In the genomic region with DNA sequence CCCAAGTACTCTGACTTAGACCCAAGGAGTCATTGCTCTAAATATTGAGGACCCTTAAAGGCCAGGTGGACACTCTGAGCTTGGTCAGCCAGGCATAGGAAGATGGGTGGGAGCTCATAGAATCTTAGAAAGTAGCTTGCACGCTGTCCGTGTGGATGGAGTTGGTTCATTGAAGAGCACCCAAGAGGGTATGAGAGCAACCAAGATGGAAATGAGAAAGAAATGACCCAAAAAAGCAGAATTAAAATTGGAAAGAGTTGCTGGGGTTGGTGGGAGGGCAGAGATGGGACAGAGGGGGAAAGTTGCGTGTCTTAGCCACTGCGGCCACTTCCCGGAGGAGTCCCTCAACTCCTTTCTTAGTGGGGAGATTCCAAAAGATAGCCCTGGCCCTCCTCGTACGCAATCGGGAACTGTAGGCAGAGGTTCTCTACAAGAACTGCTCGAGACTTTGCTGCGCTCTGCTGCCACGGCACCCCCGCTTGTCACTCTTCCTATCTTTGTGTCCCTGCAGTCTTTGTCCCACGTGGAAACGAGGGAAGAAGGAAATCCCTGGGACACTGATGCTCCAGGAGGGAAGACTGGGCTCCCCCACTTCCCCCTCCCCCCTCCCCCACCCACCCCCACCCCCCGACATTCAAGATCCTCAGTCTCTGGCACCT, we compare ENCODE assay signal across 12 mouse cellular contexts. TPM values are rescaled to one million over a fixed set of nuclear protein-coding genes. Genes with fewer than 3 reads are reported as not detected.
DNase-seq lines count a peak whose midpoint lies in the region; ATAC-seq lines count a peak whose summit lies in the region.
"Had no signal": no experiment of that assay in that cellular context is flagged by ENCODE, and none has a peak within 500 bp of the region (broad histone marks: within the 10 kb centered on the region; RNA-seq: fewer than 3 reads in every experiment).

No protein-coding gene starts in this region.

- H3K27ac ChIP-seq in kidney, embryonic 16.5 days (ENCODE audit: low read length), result no peak overlapping the region
- H3K27ac ChIP-seq in embryonic facial prominence, embryonic 15.5 days (replicated peaks), result no peak overlapping the region
- no peak overlapping the region for H3K27ac ChIP-seq in limb, embryonic 11.5 days (replicated peaks; ENCODE audit: low read depth, low read length)
- no peak overlapping the region for H3K27ac ChIP-seq in neural tube, embryonic 14.5 days (ENCODE audit: low read depth, low read length)
- H3K27ac ChIP-seq: heart, adult 2 months had no signal

- H3K4me3 ChIP-seq in kidney, embryonic 16.5 days (ENCODE audit: low read length), result peak overlapping the region; percentile 52
- peak overlapping the region; percentile 50 for H3K4me3 ChIP-seq in embryonic facial prominence, embryonic 15.5 days (replicated peaks)
- peak overlapping the region; percentile 36 for H3K4me3 ChIP-seq in limb, embryonic 11.5 days (ENCODE audit: low read depth, low read length)
- peak overlapping the region; percentile 41 for H3K4me3 ChIP-seq in neural tube, embryonic 14.5 days (ENCODE audit: low read depth, low read length)

- H3K27me3 ChIP-seq in kidney, embryonic 16.5 days (ENCODE audit: insufficient read depth, low read length), result peaks cover 81% of the 10 kb centered on the region
- peaks cover 68% of the 10 kb centered on the region for H3K27me3 ChIP-seq in embryonic facial prominence, embryonic 15.5 days
- H3K27me3 ChIP-seq in limb, embryonic 11.5 days (ENCODE audit: control insufficient read depth, insufficient read depth, low read length), result peaks cover 61% of the 10 kb centered on the region
- peaks cover 54% of the 10 kb centered on the region for H3K27me3 ChIP-seq in neural tube, embryonic 14.5 days (ENCODE audit: control insufficient read depth, insufficient read depth, low read length)

- no peaks in the 10 kb centered on the region for H3K36me3 ChIP-seq in kidney, embryonic 16.5 days (ENCODE audit: insufficient read depth, low read length)
- no peaks in the 10 kb centered on the region for H3K36me3 ChIP-seq in embryonic facial prominence, embryonic 15.5 days
- H3K36me3 ChIP-seq in limb, embryonic 11.5 days (ENCODE audit: control insufficient read depth, insufficient read depth, low read length), result no peaks in the 10 kb centered on the region
- H3K36me3 ChIP-seq in neural tube, embryonic 14.5 days (ENCODE audit: control insufficient read depth, insufficient read depth, low read length), result no peaks in the 10 kb centered on the region

- intact Hi-C loops in left cerebral cortex, postnatal 25 days (cut with DNase I), result loop anchor here (10.0 kb wide), 2 partner anchors 347 to 363 kb away; a partner anchor contains a TSS

- no peaks in the 10 kb centered on the region for H3K9me3 ChIP-seq in kidney, embryonic 16.5 days (ENCODE audit: low read length)
- H3K9me3 ChIP-seq in embryonic facial prominence, embryonic 15.5 days (replicated peaks), result no peaks in the 10 kb centered on the region
- H3K9me3 ChIP-seq in limb, embryonic 11.5 days (ENCODE audit: control insufficient read depth, low read length), result no peaks in the 10 kb centered on the region
- H3K9me3 ChIP-seq in neural tube, embryonic 14.5 days (ENCODE audit: control insufficient read depth, low read length), result no peaks in the 10 kb centered on the region

- ATAC-seq in kidney, embryonic 16.5 days (ENCODE audit: low FRiP score, low TSS enrichment), result peak; percentile 25; the same call in 1 of the 2 replicates
- peak; percentile 57; the same call in 1 of the 2 replicates for ATAC-seq in embryonic facial prominence, embryonic 15.5 days (ENCODE audit: insufficient number of reproducible peaks, low FRiP score, low TSS enrichment, low read depth)
- ATAC-seq in limb, embryonic 11.5 days (ENCODE audit: insufficient number of reproducible peaks, low FRiP score, low TSS enrichment, low read depth), result peak; percentile 58; the same call in 1 of the 2 replicates
- peak; percentile 10 for ATAC-seq in neural tube, embryonic 14.5 days (ENCODE audit: low read depth)

- WGBS in kidney, embryonic 16.5 days, result under 1% methylated on average over 14 of the region's 15 CpGs
- 1% methylated on average over 14 of the region's 15 CpGs for WGBS in embryonic facial prominence, embryonic 15.5 days
- under 1% methylated on average over 14 of the region's 15 CpGs for WGBS in limb, embryonic 11.5 days
- under 1% methylated on average over 14 of the region's 15 CpGs for WGBS in neural tube, embryonic 14.5 days

- H3K4me1 ChIP-seq in kidney, embryonic 16.5 days (ENCODE audit: insufficient read depth, low read length), result peaks cover 13% of the 10 kb centered on the region
- peaks cover 13% of the 10 kb centered on the region for H3K4me1 ChIP-seq in embryonic facial prominence, embryonic 15.5 days
- H3K4me1 ChIP-seq in limb, embryonic 11.5 days (ENCODE audit: control insufficient read depth, insufficient read depth, low read length), result no peaks in the 10 kb centered on the region
- H3K4me1 ChIP-seq in neural tube, embryonic 14.5 days (ENCODE audit: control insufficient read depth, insufficient read depth, low read length), result peaks cover 3% of the 10 kb centered on the region; the same call in 1 of the 2 replicates

- no peak for DNase-seq in kidney, adult 11 months
- DNase-seq in limb, embryonic 11.5 days (ENCODE audit: low spot score), result peak; percentile 42
- DNase-seq in urinary bladder, postnatal 10 days (ENCODE audit: low spot score), result no peak
- no peak for DNase-seq in left cerebral cortex, postnatal 25 days (ENCODE audit: low spot score in 2 of 2)
- no peak for DNase-seq in ovary, postnatal 14 days (ENCODE audit: low spot score)
- DNase-seq: cerebellum, adult 11 months; thymus, postnatal 14 days had no signal

- H3K4me2 ChIP-seq in kidney, embryonic 16.5 days (replicated peaks; ENCODE audit: low read depth, low read length), result peak overlapping the region; percentile 76
- peak overlapping the region; percentile 93 for H3K4me2 ChIP-seq in embryonic facial prominence, embryonic 15.5 days (replicated peaks)
- peak overlapping the region; percentile 84 for H3K4me2 ChIP-seq in limb, embryonic 11.5 days (ENCODE audit: low read depth, severe bottlenecking)
- H3K4me2 ChIP-seq in neural tube, embryonic 14.5 days (ENCODE audit: low read depth, low read length), result peak overlapping the region; percentile 93

- no peak overlapping the region for H3K9ac ChIP-seq in kidney, embryonic 16.5 days (replicated peaks; ENCODE audit: low read length)
- H3K9ac ChIP-seq in embryonic facial prominence, embryonic 15.5 days, result no peak overlapping the region
- no peak overlapping the region for H3K9ac ChIP-seq in limb, embryonic 11.5 days (ENCODE audit: low read length)
- H3K9ac ChIP-seq in neural tube, embryonic 14.5 days (replicated peaks; ENCODE audit: low read depth, low read length), result no peak overlapping the region

RNA-seq across cellular contexts. Expression of a gene that starts 0.4 kb away (rescaled TPM):
- polyA plus RNA-seq in kidney, embryonic 16.5 days (2015; fragmentation: Nextera tagmentation; extraction: Ambion mirVana), result 0.50 and 0.67 TPM in 2 replicates
- 16.7 and 20.6 TPM in 2 replicates for polyA plus RNA-seq in embryonic facial prominence, embryonic 15.5 days (2015; fragmentation: Nextera tagmentation; extraction: Ambion mirVana)
- polyA plus RNA-seq in limb, embryonic 11.5 days (2014; fragmentation: Nextera tagmentation; extraction: Ambion mirVana), result 7.9 and 10.9 TPM in 2 replicates
- polyA plus RNA-seq in neural tube, embryonic 14.5 days (2014; fragmentation: Nextera tagmentation; extraction: Ambion mirVana), result 0.32 TPM in 1 of 2 replicates, not detected in the other
- not detected for total RNA-seq in left cerebral cortex, postnatal 25 days (2021)
- total RNA-seq: MEL had no signal
